15 mouse cellular contexts compared by ENCODE assay signal in the genomic region with DNA sequence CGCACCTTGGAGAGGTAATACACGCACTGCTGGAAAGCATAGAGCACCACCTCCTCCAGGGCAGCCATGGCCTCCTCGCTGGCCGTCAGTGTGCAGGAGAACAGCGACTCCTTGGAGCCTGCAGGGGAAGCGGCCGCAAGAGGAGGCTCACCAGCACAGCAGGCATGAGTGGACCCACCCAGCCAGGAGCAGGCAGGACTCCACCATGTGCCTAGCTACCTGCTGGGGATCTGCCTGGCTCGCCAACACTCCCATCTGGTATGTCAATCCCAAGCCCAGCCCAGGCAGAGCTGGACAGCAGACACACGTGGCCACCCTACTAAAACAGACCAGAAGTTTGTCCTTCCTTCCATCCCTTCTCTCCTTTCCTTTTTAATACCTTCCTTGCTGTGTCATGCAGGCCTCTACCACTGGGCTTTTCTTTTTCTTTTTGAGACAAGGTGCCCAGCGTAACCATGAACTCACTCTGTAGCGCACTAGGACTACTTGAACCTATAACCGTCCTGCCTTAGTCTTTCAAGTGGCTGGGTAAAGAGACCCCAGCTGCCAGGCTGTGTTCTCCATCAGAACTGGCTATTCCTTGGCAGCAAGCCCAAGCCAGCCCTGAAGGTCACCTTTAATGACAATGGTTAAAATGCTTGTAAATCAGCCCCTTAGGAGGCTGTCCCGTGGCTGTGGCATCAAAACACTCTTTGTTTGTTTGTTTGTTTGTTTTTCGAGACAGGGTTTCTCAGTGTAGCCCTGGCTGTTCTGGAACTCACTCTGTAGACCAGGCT. TPM values are rescaled to one million over a fixed set of nuclear protein-coding genes. Genes with fewer than 3 reads are reported as not detected.
A peak's percentile ranks its signal among the peaks of the same experiment; 100 is the strongest.
DNase-seq lines count a peak whose midpoint lies in the region; ATAC-seq lines count a peak whose summit lies in the region.
"Had no signal": no experiment of that assay in that cellular context is flagged by ENCODE, and none has a peak within 500 bp of the region (broad histone marks: within the 10 kb centered on the region; RNA-seq: fewer than 3 reads in every experiment).

No protein-coding gene starts in this region.

- 48% methylated on average over 14 of the region's 14 CpGs for WGBS in heart, embryonic 15.5 days
- 59% methylated on average over 14 of the region's 14 CpGs for WGBS in intestine, embryonic 15.5 days

- H3K9ac ChIP-seq in heart, embryonic 15.5 days, result no peak overlapping the region
- H3K9ac ChIP-seq in intestine, embryonic 15.5 days, result no peak overlapping the region
- H3K9ac ChIP-seq: limb, embryonic 15.5 days; lung, embryonic 14.5 days had no signal

- peaks cover 15% of the 10 kb centered on the region for H3K4me1 ChIP-seq in heart, embryonic 15.5 days (replicated peaks)
- no peaks in the 10 kb centered on the region for H3K4me1 ChIP-seq in intestine, embryonic 15.5 days (replicated peaks)

- H3K4me3 ChIP-seq in heart, embryonic 15.5 days, result no peak overlapping the region
- H3K4me3 ChIP-seq in intestine, embryonic 15.5 days (replicated peaks), result no peak overlapping the region
- H3K4me3 ChIP-seq: heart, embryonic 10.5 days; limb, embryonic 15.5 days had no signal

- no peaks in the 10 kb centered on the region for H3K9me3 ChIP-seq in heart, embryonic 15.5 days (replicated peaks)
- no peaks in the 10 kb centered on the region for H3K9me3 ChIP-seq in intestine, embryonic 15.5 days
- H3K9me3 ChIP-seq: heart, embryonic 10.5 days; limb, embryonic 15.5 days had no signal

- peak; percentile 37; the same call in 1 of the 2 replicates for ATAC-seq in heart, embryonic 15.5 days (replicated peaks; ENCODE audit: insufficient number of reproducible peaks, insufficient read depth, low FRiP score, low read depth)
- no peak for ATAC-seq in megakaryocyte-erythroid progenitor cell, adult 5-6 weeks (replicated peaks; ENCODE audit: low FRiP score, low TSS enrichment, poor library complexity, severe bottlenecking)
- no peak for ATAC-seq in intestine, embryonic 15.5 days
- ATAC-seq: intestine, postnatal 0 days; Patski had no signal

- no peaks in the 10 kb centered on the region for H3K36me3 ChIP-seq in heart, embryonic 15.5 days
- no peaks in the 10 kb centered on the region for H3K36me3 ChIP-seq in intestine, embryonic 15.5 days
- H3K36me3 ChIP-seq: heart, embryonic 10.5 days; limb, embryonic 15.5 days had no signal

- peak overlapping the region; percentile 51 for H3K27ac ChIP-seq in heart, embryonic 15.5 days
- H3K27ac ChIP-seq in intestine, embryonic 15.5 days, result no peak overlapping the region
- H3K27ac ChIP-seq: heart, embryonic 10.5 days; limb, embryonic 15.5 days had no signal

- no peak overlapping the region for H3K4me2 ChIP-seq in heart, embryonic 15.5 days
- no peak overlapping the region for H3K4me2 ChIP-seq in intestine, embryonic 15.5 days (replicated peaks)
- H3K4me2 ChIP-seq: limb, embryonic 15.5 days; lung, embryonic 14.5 days had no signal

- DNase-seq in heart, adult 11 months, result no peak
- DNase-seq in R1 (ENCODE audit: low read depth, low spot score), result peak; percentile 35
- DNase-seq in adrenal gland, postnatal 14 days, result peak; percentile 54
- peak; percentile 69 for DNase-seq in cerebellum, adult 8-10 months
- DNase-seq: kidney, postnatal 36 days; lung, embryonic 14.5 days had no signal

- H3K27me3 ChIP-seq in heart, embryonic 15.5 days, result no peaks in the 10 kb centered on the region
- no peaks in the 10 kb centered on the region for H3K27me3 ChIP-seq in intestine, embryonic 15.5 days (replicated peaks)
- H3K27me3 ChIP-seq: limb, embryonic 15.5 days; Patski had no signal

RNA-seq across cellular contexts. Expression of gene Ap5z1, which starts 31.8 kb away (rescaled TPM):
- 6.0 and 8.8 TPM in 2 replicates for polyA plus RNA-seq in heart, embryonic 15.5 days (2015; fragmentation: Nextera tagmentation; extraction: Ambion mirVana)
- total RNA-seq in adrenal gland, postnatal 14 days (2021), result 12.5 and 15.7 TPM in 2 replicates
- 16.4 and 25.5 TPM in 2 replicates for total RNA-seq in megakaryocyte-erythroid progenitor cell, adult 5-6 weeks (2014; fragmentation: Nextera tagmentation)
- total RNA-seq in megakaryocyte-erythroid progenitor cell, adult 5-6 weeks (2017), result 2.7 and 4.9 TPM in 2 replicates
- polyA plus RNA-seq in intestine, embryonic 15.5 days (2015; fragmentation: Nextera tagmentation; extraction: Ambion mirVana), result 12.0 and 13.6 TPM in 2 replicates

RNA-seq across cellular contexts. Expression of gene Papolb, which starts 34.4 kb away (rescaled TPM):
- 0.09 and 0.13 TPM in 2 replicates for polyA plus RNA-seq in heart, embryonic 15.5 days (2015; fragmentation: Nextera tagmentation; extraction: Ambion mirVana)
- total RNA-seq in adrenal gland, postnatal 14 days (2021), result 0.19 and 0.33 TPM in 2 replicates
- total RNA-seq in megakaryocyte-erythroid progenitor cell, adult 5-6 weeks (2014; fragmentation: Nextera tagmentation), result not detected in 2 replicates
- not detected in 2 replicates for total RNA-seq in megakaryocyte-erythroid progenitor cell, adult 5-6 weeks (2017)
- polyA plus RNA-seq in intestine, embryonic 15.5 days (2015; fragmentation: Nextera tagmentation; extraction: Ambion mirVana), result 0.05 and 0.08 TPM in 2 replicates
- total RNA-seq: CH12.LX; megakaryocyte progenitor cell, adult 5-6 weeks had no signal
- polyA plus RNA-seq: intestine, postnatal 0 days had no signal

RNA-seq across cellular contexts. Expression of gene Radil, which starts 55.4 kb away (rescaled TPM):
- polyA plus RNA-seq in heart, embryonic 15.5 days (2015; fragmentation: Nextera tagmentation; extraction: Ambion mirVana), result 8.6 and 9.7 TPM in 2 replicates
- 8.1 and 8.7 TPM in 2 replicates for total RNA-seq in adrenal gland, postnatal 14 days (2021)
- total RNA-seq in megakaryocyte-erythroid progenitor cell, adult 5-6 weeks (2014; fragmentation: Nextera tagmentation), result not detected in 2 replicates
- not detected in 2 replicates for total RNA-seq in megakaryocyte-erythroid progenitor cell, adult 5-6 weeks (2017)
- 1.8 and 2.5 TPM in 2 replicates for polyA plus RNA-seq in intestine, embryonic 15.5 days (2015; fragmentation: Nextera tagmentation; extraction: Ambion mirVana)
- total RNA-seq: CH12.LX; megakaryocyte progenitor cell, adult 5-6 weeks had no signal
